Mouse (Mus musculus) spleen, adult 2 months (tissue): ENCODE data around the gene Pitpnm2. TPM values are rescaled to one million over a fixed set of nuclear protein-coding genes. Genes with fewer than 3 reads are reported as not detected.

Source experiments
- DNase-seq, 2 experiments: peaks; one replicate each; pipeline versions ENCODE4 v3.0.0 to v3.0.0-alpha.2; 2012 to 2021; ENCODE audit warnings: low spot score in 2 of 2, low read depth in 1 of 2
- H3K27ac ChIP-seq: fragments of 200-500 bp; 2 replicates; pipeline ENCODE4 v1.5.1; 2012; ENCODE audit warnings: low read length, inconsistent platforms; ENCODE audit not compliant: insufficient read depth
- H3K27me3 ChIP-seq: fragments of 200-500 bp; 2 replicates; pipeline ENCODE4 v1.6.1; 2012; ENCODE audit warnings: mild to moderate bottlenecking, moderate library complexity, low read length, inconsistent platforms; ENCODE audit not compliant: control insufficient read depth, insufficient read depth
- H3K36me3 ChIP-seq: fragments of 200-500 bp; 2 replicates; pipeline ENCODE4 v1.6.1; 2012; ENCODE audit warnings: mild to moderate bottlenecking, low read length, inconsistent platforms; ENCODE audit not compliant: control insufficient read depth, insufficient read depth
- H3K4me1 ChIP-seq: fragments of 200-500 bp; 2 replicates; pipeline ENCODE4 v1.6.1; 2011; ENCODE audit warnings: inconsistent platforms; ENCODE audit not compliant: control insufficient read depth, insufficient read depth, insufficient read length
- H3K4me3 ChIP-seq: fragments of 200-500 bp; 2 replicates; pipeline ENCODE4 v1.5.1; 2011; ENCODE audit warnings: mild to moderate bottlenecking, inconsistent platforms; ENCODE audit not compliant: insufficient read depth, insufficient read length; ENCODE audit errors: extremely low read depth
- CTCF ChIP-seq: fragments of 200-500 bp; IDR thresholded peaks from 2 replicates; pipeline ENCODE4 v1.5.1; 2011; ENCODE audit warnings: mild to moderate bottlenecking, inconsistent platforms; ENCODE audit not compliant: insufficient read depth, insufficient read length, insufficient replicate concordance; ENCODE audit errors: extremely low read depth
- POLR2A ChIP-seq: fragments of 200-500 bp; IDR thresholded peaks from 2 replicates; pipeline ENCODE4 v1.6.1; 2011; ENCODE audit warnings: low read depth, low read length, inconsistent platforms
- WGBS: fragments of 180-500 bp; shearing (Covaris S2); methylation state at CpG from one replicate; pipeline ENCODE4 v1.1.7; 2018; 5-methylcytosine and 5-hydroxymethylcytosine counted together
- polyA plus RNA-seq: library from polyadenylated mRNA; depleted of rRNA; stranded (reverse); fragments of >200 nt; gene quantifications from 2 replicates; pipeline ENCODE4 v1.2.3, GENCODE M21; 2012

Gene Pitpnm2
- polyA plus RNA-seq, 1 experiment = 65.8 TPM

GRCm38 (mm10) chr5:124216403-124216802, 33.2 kb downstream of the Pitpnm2 start:
- Histone ChIP-seq H3K4me1 (peaks cover 62% of the 10 kb centered on the region), H3K4me3 (no peak overlapping the region), H3K36me3 (no peaks in the 10 kb centered on the region), H3K27me3 (no peaks in the 10 kb centered on the region), H3K27ac (no peak overlapping the region)
- 90% methylated on average over 6 of the region's 6 CpGs for WGBS
- no peak for DNase-seq
- TF ChIP-seq POLR2A (no peak), CTCF (no peak)

DNA sequence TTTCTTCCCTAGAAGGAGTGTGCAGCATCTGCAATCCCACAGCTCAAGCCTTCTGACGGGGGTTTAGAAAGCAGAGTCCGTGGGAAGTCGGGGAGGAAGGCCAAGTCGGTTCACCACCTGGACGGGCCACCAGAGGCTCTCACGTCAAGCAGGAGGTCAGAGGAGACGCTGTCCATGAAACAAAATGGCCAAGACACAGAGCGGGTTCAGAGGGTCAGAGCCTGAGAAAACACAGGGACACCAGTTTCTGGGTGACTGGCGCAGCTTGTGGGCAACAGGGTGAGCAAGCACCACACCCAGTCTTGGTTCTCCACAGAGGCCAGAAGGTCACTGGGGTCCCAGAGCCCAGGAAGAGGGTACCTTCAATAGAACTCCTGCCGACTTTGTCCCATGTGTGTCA, 33.9 kb downstream of the Pitpnm2 start:
- no peaks in the 10 kb centered on the region for H3K27me3 ChIP-seq
- H3K36me3 ChIP-seq = no peaks in the 10 kb centered on the region
- no peak overlapping the region for H3K4me3 ChIP-seq
- H3K27ac ChIP-seq = peak overlapping the region; percentile 94
- TF ChIP-seq CTCF = no peak
- no peak for TF ChIP-seq POLR2A
- H3K4me1 ChIP-seq = peaks cover 59% of the 10 kb centered on the region
- no peak for DNase-seq
- 77% methylated on average over 10 of the region's 10 CpGs for WGBS

- WGBS = 19% methylated on average over 14 of the region's 14 CpGs
- peak overlapping the region; percentile 94 for H3K27ac ChIP-seq
- no peak overlapping the region for H3K4me3 ChIP-seq
- TF ChIP-seq CTCF = no peak
- no peak for TF ChIP-seq POLR2A
- H3K27me3 ChIP-seq = no peaks in the 10 kb centered on the region
- DNase-seq = peak in 1 of 2 experiments; percentile 62
- no peaks in the 10 kb centered on the region for H3K36me3 ChIP-seq
- H3K4me1 ChIP-seq = peaks cover 50% of the 10 kb centered on the region
These were observed 34.9 kb downstream of the Pitpnm2 start for GRCm38 (mm10) chr5:124214516-124215145.

- Histone ChIP-seq H3K27me3 (no peaks in the 10 kb centered on the region), H3K27ac (peak overlapping the region; percentile 94), H3K4me1 (peaks cover 50% of the 10 kb centered on the region), H3K36me3 (no peaks in the 10 kb centered on the region), H3K4me3 (no peak overlapping the region)
- TF ChIP-seq CTCF = no peak
- peak; percentile 22; the same call in 1 of the 2 replicates for TF ChIP-seq POLR2A
- WGBS = 55% methylated on average over 13 of the region's 13 CpGs
- peak in 1 of 2 experiments; percentile 64 for DNase-seq
These were observed 35.7 kb downstream of the Pitpnm2 start for GRCm38 (mm10) chr5:124213588-124214469.

GRCm38 (mm10) chr5:124211669-124212068, 37.9 kb downstream of the Pitpnm2 start:
- H3K4me3 ChIP-seq = no peak overlapping the region
- TF ChIP-seq POLR2A (no peak), CTCF (no peak)
- no peaks in the 10 kb centered on the region for H3K36me3 ChIP-seq
- H3K4me1 ChIP-seq = peaks cover 38% of the 10 kb centered on the region
- no peak for DNase-seq
- H3K27ac ChIP-seq = no peak overlapping the region; the same call in 1 of the 2 replicates
- H3K27me3 ChIP-seq = no peaks in the 10 kb centered on the region
- 94% methylated on average over 2 of the region's 2 CpGs for WGBS

GRCm38 (mm10) chr5:124211234-124211633, 38.3 kb downstream of the Pitpnm2 start:
- Histone ChIP-seq H3K4me3 (no peak overlapping the region), H3K36me3 (no peaks in the 10 kb centered on the region), H3K27me3 (no peaks in the 10 kb centered on the region), H3K27ac (0 out of 2 replicates have a peak overlapping the region, but pooled peaks have one; percentile 45), H3K4me1 (peaks cover 37% of the 10 kb centered on the region)
- no peak for DNase-seq
- TF ChIP-seq CTCF = no peak
- no peak for TF ChIP-seq POLR2A
- WGBS = 81% methylated on average over 8 of the region's 8 CpGs
